Mouse (Mus musculus) midbrain, embryonic 11.5 days (tissue): ENCODE measurements around the gene Ccar1. TPM values are rescaled to one million over a fixed set of nuclear protein-coding genes. Genes with fewer than 3 reads are reported as not detected.

Experiments
- polyA plus RNA-seq: library from polyadenylated mRNA; unstranded; fragments of >200 nt; fragmentation: Nextera tagmentation; extraction: Ambion mirVana; gene quantifications from 2 replicates; pipeline ENCODE4 v1.2.1, GENCODE M21; 2014

Ccar1 gene
- polyA plus RNA-seq, 1 experiment from 2014 or later = 159 TPM

Other genes with a start within 250 kb of the Ccar1 start
- gene Kif1bp, start 213.8 kb downstream of the Ccar1 start, polyA plus RNA-seq = 56.2 and 61.1 TPM in 2 replicates
- gene Ddx21, start 190.0 kb downstream of the Ccar1 start, polyA plus RNA-seq = 37.5 and 39.2 TPM in 2 replicates
- gene Ddx50, start 141.1 kb downstream of the Ccar1 start, polyA plus RNA-seq = 127 and 143 TPM in 2 replicates
- 2.4 and 2.5 TPM in 2 replicates for gene Stox1, start 66.2 kb downstream of the Ccar1 start, polyA plus RNA-seq
- 33.3 and 36.0 TPM in 2 replicates for gene Tet1, start 116.7 kb upstream of the Ccar1 start, polyA plus RNA-seq
- 9.6 and 10.6 TPM in 2 replicates for gene Slc25a16, start 128.3 kb upstream of the Ccar1 start, polyA plus RNA-seq
- 22.0 and 25.2 TPM in 2 replicates for gene Dna2, start 154.7 kb upstream of the Ccar1 start, polyA plus RNA-seq
- 21.0 and 23.2 TPM in 2 replicates for gene Rufy2, start 187.9 kb upstream of the Ccar1 start, polyA plus RNA-seq
- 172 and 174 TPM in 2 replicates for gene Hnrnph3, start 231.9 kb upstream of the Ccar1 start, polyA plus RNA-seq
- gene Pbld2, start 232.0 kb upstream of the Ccar1 start, polyA plus RNA-seq = 0.76 and 1.7 TPM in 2 replicates